Mouse (Mus musculus) neural tube, embryonic 12.5 days (tissue): ENCODE measurements around the gene Dapk3. TPM values are rescaled to one million over a fixed set of nuclear protein-coding genes. Genes with fewer than 3 reads are reported as not detected.
"Not testable (repeated sequence)": the region's sequence is repeated elsewhere in the genome, so short reads cannot be mapped to it uniquely, and the experiment has no call there.

ENCODE experiments used
- ATAC-seq: fragments of 200-750 bp; cut with Nextera tagmentation; 2 replicates; pipeline ENCODE4 v1.8.0; 2017; ENCODE audit warnings: low read depth, mild to moderate bottlenecking, moderate TSS enrichment, moderate library complexity; ENCODE audit not compliant: low FRiP score
- H3K27ac ChIP-seq: fragments of 300-500 bp; sonication (generic); 2 replicates; pipeline ENCODE4 v1.5.1; 2016
- H3K27me3 ChIP-seq: fragments of 300-500 bp; sonication (generic); replicated peaks from 2 replicates; pipeline ENCODE4 v1.6.1; 2016; ENCODE audit warnings: mild to moderate bottlenecking
- H3K36me3 ChIP-seq: fragments of 300-500 bp; sonication (generic); 2 replicates; pipeline ENCODE4 v1.6.1; 2016; ENCODE audit warnings: mild to moderate bottlenecking
- H3K4me1 ChIP-seq: fragments of 300-500 bp; sonication (generic); 2 replicates; pipeline ENCODE4 v1.6.1; 2016
- H3K4me2 ChIP-seq: fragments of 300-500 bp; sonication (generic); replicated peaks from 2 replicates; pipeline ENCODE4 v1.6.1; 2016; ENCODE audit warnings: mild to moderate bottlenecking
- H3K4me3 ChIP-seq: fragments of 300-500 bp; sonication (generic); 2 replicates; pipeline ENCODE4 v1.5.1; 2016
- H3K9ac ChIP-seq: fragments of 300-500 bp; sonication (generic); 2 replicates; pipeline ENCODE4 v1.6.1; 2016; ENCODE audit warnings: mild to moderate bottlenecking
- H3K9me3 ChIP-seq: fragments of 300-500 bp; sonication (generic); 2 replicates; pipeline ENCODE4 v1.6.1; 2016; ENCODE audit warnings: mild to moderate bottlenecking
- WGBS: fragments of 180-500 bp; shearing (Covaris S2); methylation state at CpG from one replicate; pipeline ENCODE4 v1.1.7; 2016; 5-methylcytosine and 5-hydroxymethylcytosine counted together
- polyA plus RNA-seq: library from polyadenylated mRNA; unstranded; fragments of >200 nt; fragmentation: Nextera tagmentation; extraction: Ambion mirVana; gene quantifications from 2 replicates; pipeline ENCODE4 v1.2.1, GENCODE M21; 2016

Gene Dapk3
- polyA plus RNA-seq, 1 experiment from 2014 or later, result 87.7 TPM

- ATAC-seq, result no peak
- H3K4me3 ChIP-seq, result no peak overlapping the region
- no peak overlapping the region for H3K27ac ChIP-seq
- peaks cover 5% of the 10 kb centered on the region for H3K4me1 ChIP-seq
- no peaks in the 10 kb centered on the region for H3K9me3 ChIP-seq
- no peak overlapping the region for H3K4me2 ChIP-seq
- H3K36me3 ChIP-seq, result no peaks in the 10 kb centered on the region
- 5% methylated on average over 9 of the region's 9 CpGs for WGBS
- H3K9ac ChIP-seq, result no peak overlapping the region
- H3K27me3 ChIP-seq, result peaks cover 42% of the 10 kb centered on the region
These were observed 15.4 kb downstream of the Dapk3 start for GRCm38 (mm10) chr10:81198230-81198629.

GRCm38 (mm10) chr10:81198990-81199389 is 16.2 kb downstream of the Dapk3 start:
- no peak overlapping the region for H3K27ac ChIP-seq
- H3K4me1 ChIP-seq, result peaks cover 2% of the 10 kb centered on the region; the same call in 1 of the 2 replicates
- H3K4me3 ChIP-seq, result no peak overlapping the region
- no peak overlapping the region for H3K9ac ChIP-seq
- 85% methylated on average over 6 of the region's 6 CpGs for WGBS
- H3K27me3 ChIP-seq, result peaks cover 39% of the 10 kb centered on the region
- ATAC-seq, result no peak
- H3K4me2 ChIP-seq, result no peak overlapping the region
- no peaks in the 10 kb centered on the region for H3K9me3 ChIP-seq
- H3K36me3 ChIP-seq, result no peaks in the 10 kb centered on the region

- Histone ChIP-seq H3K27ac (no peak overlapping the region), H3K36me3 (peaks cover 3% of the 10 kb centered on the region; the same call in 1 of the 2 replicates), H3K9ac (no peak overlapping the region), H3K9me3 (no peaks in the 10 kb centered on the region), H3K27me3 (peaks cover 28% of the 10 kb centered on the region), H3K4me3 (no peak overlapping the region), H3K4me1 (no peaks in the 10 kb centered on the region), H3K4me2 (no peak overlapping the region)
- ATAC-seq, result no peak
- 85% methylated on average over 13 of the region's 13 CpGs for WGBS
These were observed 17.3 kb downstream of the Dapk3 start for GRCm38 (mm10) chr10:81200141-81200540.

- Histone ChIP-seq H3K4me1 (no peaks in the 10 kb centered on the region), H3K4me2 (no peak overlapping the region), H3K27ac (no peak overlapping the region), H3K36me3 (peaks cover 5% of the 10 kb centered on the region; the same call in 1 of the 2 replicates), H3K4me3 (no peak overlapping the region), H3K9me3 (no peaks in the 10 kb centered on the region), H3K9ac (no peak overlapping the region), H3K27me3 (peaks cover 22% of the 10 kb centered on the region)
- no peak for ATAC-seq
- 78% methylated on average over 20 of the region's 20 CpGs for WGBS
These were observed 17.9 kb downstream of the Dapk3 start for GRCm38 (mm10) chr10:81200605-81201287.

GRCm38 (mm10) chr10:81201807-81202758 is 19.3 kb downstream of the Dapk3 start, which contains the start of gene Nmrk2:
Nmrk2 (minus strand) TSS chr10:81202051.
- H3K27ac ChIP-seq, result no peak within 1 kb of the TSS
- H3K4me1 ChIP-seq, result no peaks in the 10 kb centered on the region
- no peaks in the 10 kb centered on the region for H3K9me3 ChIP-seq
- ATAC-seq, result no peak
- peaks cover 9% of the 10 kb centered on the region; the same call in 1 of the 2 replicates for H3K27me3 ChIP-seq
- H3K4me2 ChIP-seq, result no peak within 1 kb of the TSS
- 60% methylated on average over 13 of the region's 13 CpGs for WGBS
- H3K36me3 ChIP-seq, result peaks cover 12% of the 10 kb centered on the region
- no peak within 1 kb of the TSS for H3K4me3 ChIP-seq
- no peak within 1 kb of the TSS for H3K9ac ChIP-seq

GRCm38 (mm10) chr10:81202978-81203720 is 20.3 kb downstream of the Dapk3 start:
- Histone ChIP-seq H3K27ac (no peak overlapping the region), H3K4me1 (no peaks in the 10 kb centered on the region), H3K9me3 (no peaks in the 10 kb centered on the region), H3K4me3 (no peak overlapping the region), H3K36me3 (peaks cover 19% of the 10 kb centered on the region), H3K4me2 (no peak overlapping the region), H3K9ac (no peak overlapping the region), H3K27me3 (peaks cover 4% of the 10 kb centered on the region; the same call in 1 of the 2 replicates)
- 70% methylated on average over 8 of the region's 8 CpGs for WGBS
- no peak for ATAC-seq

GRCm38 (mm10) chr10:81204137-81204536 is 21.3 kb downstream of the Dapk3 start:
- WGBS, result 69% methylated on average over 4 of the region's 4 CpGs
- Histone ChIP-seq H3K4me1 (no peaks in the 10 kb centered on the region), H3K4me3 (no peak overlapping the region), H3K27ac (no peak overlapping the region), H3K27me3 (peaks cover 6% of the 10 kb centered on the region; the same call in 1 of the 2 replicates), H3K36me3 (peaks cover 26% of the 10 kb centered on the region), H3K4me2 (no peak overlapping the region), H3K9ac (no peak overlapping the region), H3K9me3 (no peaks in the 10 kb centered on the region)
- 0 out of 2 replicates have a peak, but pooled peaks have one; percentile 26 for ATAC-seq

GRCm38 (mm10) chr10:81210154-81210553 is 27.3 kb downstream of the Dapk3 start:
- 0 out of 2 replicates have a peak, but pooled peaks cover 5% of the 10 kb centered on the region for H3K27me3 ChIP-seq
- ATAC-seq, result no peak
- H3K9ac ChIP-seq, result no peak overlapping the region
- 96% methylated on average over 5 of the region's 5 CpGs for WGBS
- peaks cover 76% of the 10 kb centered on the region for H3K36me3 ChIP-seq
- H3K4me2 ChIP-seq, result no peak overlapping the region
- no peak overlapping the region for H3K4me3 ChIP-seq
- peaks cover 17% of the 10 kb centered on the region for H3K9me3 ChIP-seq
- no peak overlapping the region for H3K27ac ChIP-seq
- no peaks in the 10 kb centered on the region for H3K4me1 ChIP-seq

- peaks cover 72% of the 10 kb centered on the region for H3K36me3 ChIP-seq
These were observed 33.5 kb downstream of the Dapk3 start for GRCm38 (mm10) chr10:81216260-81216659.

GRCm38 (mm10) chr10:81216810-81217209 is 34.0 kb downstream of the Dapk3 start:
- no peaks in the 10 kb centered on the region for H3K4me1 ChIP-seq
- H3K27me3 ChIP-seq, result no peaks in the 10 kb centered on the region
- 88% methylated on average over 6 of the region's 6 CpGs for WGBS
- no peak overlapping the region for H3K4me3 ChIP-seq
- peaks cover 7% of the 10 kb centered on the region; the same call in 1 of the 2 replicates for H3K9me3 ChIP-seq
- no peak overlapping the region for H3K9ac ChIP-seq
- no peak overlapping the region for H3K27ac ChIP-seq
- ATAC-seq, result no peak
- H3K4me2 ChIP-seq, result no peak overlapping the region
- H3K36me3 ChIP-seq, result peaks cover 72% of the 10 kb centered on the region

More at GRCm38 (mm10) chr10:81216260-81216659, 33.5 kb downstream of the Dapk3 start:
- Histone ChIP-seq H3K27ac (no peak overlapping the region), H3K4me2 (no peak overlapping the region), H3K9ac (no peak overlapping the region), H3K4me1 (no peaks in the 10 kb centered on the region), H3K4me3 (no peak overlapping the region), H3K9me3 (peaks cover 7% of the 10 kb centered on the region; the same call in 1 of the 2 replicates), H3K27me3 (no peaks in the 10 kb centered on the region)
- 91% methylated on average over 6 of the region's 6 CpGs for WGBS
- ATAC-seq, result no peak

- not testable (repeated sequence) for H3K4me2 ChIP-seq, H3K27me3 ChIP-seq, H3K4me3 ChIP-seq, ATAC-seq, H3K9me3 ChIP-seq, H3K27ac ChIP-seq, H3K4me1 ChIP-seq, H3K9ac ChIP-seq
- 32% methylated on average over 1 of the region's 1 CpGs for WGBS
- peaks cover 71% of the 10 kb centered on the region for H3K36me3 ChIP-seq
These were observed 34.5 kb downstream of the Dapk3 start for GRCm38 (mm10) chr10:81217267-81217666.
